Mouse (Mus musculus) erythroblast, adult 5-6 weeks (primary cell): ENCODE results near the gene Nudt16l1. TPM values are rescaled to one million over a fixed set of nuclear protein-coding genes. Genes with fewer than 3 reads are reported as not detected.

Experiments
- total RNA-seq, 2 experiments: library from RNA; stranded (forward) in 1 of 2; stranded (reverse) in 1 of 2; fragments of 150-400 nt in 1 of 2; fragments of 200-764, 138-1000 nt in 1 of 2; gene quantifications; 2 replicates each; pipeline versions ENCODE4 v1.2.3 to v1.2.4; 2015 to 2017; ENCODE audit warnings: low replicate concordance in 2 of 2

Gene Nudt16l1
- total RNA-seq, 2 experiments from 2014 or later: 0.51 to 6.9 TPM

Other genes starting within 250 kb of the Nudt16l1 start
- 4.6 and 14.4 TPM in 2 replicates for gene Nmral1, start 219.4 kb upstream of the Nudt16l1 start, total RNA-seq (2015; ENCODE audit: low replicate concordance)
- 10.6 and 16.4 TPM in 2 replicates for gene Nmral1, start 219.4 kb upstream of the Nudt16l1 start, total RNA-seq (2017; ENCODE audit: low replicate concordance)
- 13.3 and 22.6 TPM in 2 replicates for gene Hmox2, start 212.4 kb upstream of the Nudt16l1 start, total RNA-seq (2015; ENCODE audit: low replicate concordance)
- 15.4 and 18.8 TPM in 2 replicates for gene Hmox2, start 212.4 kb upstream of the Nudt16l1 start, total RNA-seq (2017; ENCODE audit: low replicate concordance)
- 2.5 and 4.0 TPM in 2 replicates for gene Cdip1, start 148.5 kb upstream of the Nudt16l1 start, total RNA-seq (2015; ENCODE audit: low replicate concordance)
- gene Cdip1, start 148.5 kb upstream of the Nudt16l1 start, total RNA-seq (2017; ENCODE audit: low replicate concordance): 2.1 and 3.2 TPM in 2 replicates
- gene 4930562C15Rik, start 103.3 kb upstream of the Nudt16l1 start, total RNA-seq (2015; ENCODE audit: low replicate concordance): not detected in 2 replicates
- 0.42 TPM in 1 of 2 replicates, not detected in the other for gene 4930562C15Rik, start 103.3 kb upstream of the Nudt16l1 start, total RNA-seq (2017; ENCODE audit: low replicate concordance)
- 26.8 and 39.6 TPM in 2 replicates for gene Ubald1, start 58.4 kb upstream of the Nudt16l1 start, total RNA-seq (2015; ENCODE audit: low replicate concordance)
- gene Ubald1, start 58.4 kb upstream of the Nudt16l1 start, total RNA-seq (2017; ENCODE audit: low replicate concordance): 9.5 and 18.3 TPM in 2 replicates
- gene Mgrn1, start 52.5 kb upstream of the Nudt16l1 start, total RNA-seq (2015; ENCODE audit: low replicate concordance): 5.9 and 6.5 TPM in 2 replicates
- 2.0 and 3.3 TPM in 2 replicates for gene Mgrn1, start 52.5 kb upstream of the Nudt16l1 start, total RNA-seq (2017; ENCODE audit: low replicate concordance)
- 14.4 and 17.3 TPM in 2 replicates for gene Anks3, start 25.4 kb downstream of the Nudt16l1 start, total RNA-seq (2015; ENCODE audit: low replicate concordance)
- 16.4 and 25.0 TPM in 2 replicates for gene Anks3, start 25.4 kb downstream of the Nudt16l1 start, total RNA-seq (2017; ENCODE audit: low replicate concordance)
- gene Sept12, start 59.1 kb downstream of the Nudt16l1 start, total RNA-seq (2015; ENCODE audit: low replicate concordance): not detected in 2 replicates
- not detected in 2 replicates for gene Sept12, start 59.1 kb downstream of the Nudt16l1 start, total RNA-seq (2017; ENCODE audit: low replicate concordance)
- gene Smim22, start 68.5 kb downstream of the Nudt16l1 start, total RNA-seq (2015; ENCODE audit: low replicate concordance): not detected in 2 replicates
- not detected in 2 replicates for gene Smim22, start 68.5 kb downstream of the Nudt16l1 start, total RNA-seq (2017; ENCODE audit: low replicate concordance)
- gene Rogdi, start 74.8 kb downstream of the Nudt16l1 start, total RNA-seq (2015; ENCODE audit: low replicate concordance): 35.3 and 39.2 TPM in 2 replicates
- 6.8 and 9.5 TPM in 2 replicates for gene Rogdi, start 74.8 kb downstream of the Nudt16l1 start, total RNA-seq (2017; ENCODE audit: low replicate concordance)
- 29.0 and 43.9 TPM in 2 replicates for gene Glyr1, start 111.1 kb downstream of the Nudt16l1 start, total RNA-seq (2015; ENCODE audit: low replicate concordance)
- 42.1 and 57.2 TPM in 2 replicates for gene Glyr1, start 111.1 kb downstream of the Nudt16l1 start, total RNA-seq (2017; ENCODE audit: low replicate concordance)
- gene Ubn1, start 111.3 kb downstream of the Nudt16l1 start, total RNA-seq (2015; ENCODE audit: low replicate concordance): 16.1 and 19.6 TPM in 2 replicates
- 23.6 and 31.4 TPM in 2 replicates for gene Ubn1, start 111.3 kb downstream of the Nudt16l1 start, total RNA-seq (2017; ENCODE audit: low replicate concordance)
- gene Ppl, start 193.7 kb downstream of the Nudt16l1 start, total RNA-seq (2015; ENCODE audit: low replicate concordance): not detected in 2 replicates
- gene Ppl, start 193.7 kb downstream of the Nudt16l1 start, total RNA-seq (2017; ENCODE audit: low replicate concordance): not detected in 2 replicates
- gene Sec14l5, start 208.3 kb downstream of the Nudt16l1 start, total RNA-seq (2015; ENCODE audit: low replicate concordance): not detected in 2 replicates
- gene Sec14l5, start 208.3 kb downstream of the Nudt16l1 start, total RNA-seq (2017; ENCODE audit: low replicate concordance): not detected in 2 replicates